Mouse (Mus musculus): ENCODE results near the gene Dolk.

DNA sequence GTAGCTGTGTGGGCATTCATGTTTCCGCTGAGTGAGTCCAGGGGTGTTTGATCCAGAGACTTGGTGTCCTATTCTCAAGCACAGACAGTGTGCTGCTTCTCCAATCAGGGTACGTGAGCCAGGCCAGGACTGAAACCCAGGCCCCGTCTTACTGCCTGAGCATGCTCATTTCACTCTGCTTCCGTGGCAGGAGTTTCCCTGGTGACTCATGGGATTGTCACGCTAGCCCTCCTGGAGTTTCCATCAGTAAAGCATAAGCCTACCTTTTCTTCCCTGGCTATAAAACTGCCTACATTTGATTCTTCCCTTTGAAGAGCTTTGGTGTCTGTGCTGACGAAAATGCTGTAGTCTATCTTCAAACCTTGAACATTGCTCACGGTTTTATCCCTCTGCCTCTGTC is 37.0 kb upstream of the Dolk start:
- no peak for TF ChIP-seq CTCF (conservative IDR thresholded peaks at IDR 0.05; ENCODE audit: low read length)
- no peak for TF ChIP-seq POU5F1 (IDR thresholded peaks at IDR 0.05; ENCODE audit: borderline replicate concordance, low read length)
